Mouse (Mus musculus): Measurements from ENCODE around the gene Doc2b. TPM values are rescaled to one million over a fixed set of nuclear protein-coding genes. Genes with fewer than 3 reads are reported as not detected.

Gene Doc2b
- polyA plus RNA-seq, 1 experiment, result 32.1 TPM

GRCm38 (mm10) chr11:75765161-75765560 is 30.7 kb downstream of the Doc2b start:
- Histone ChIP-seq H3K27ac (ENCODE audit: insufficient read depth, low read length) (no peak overlapping the region), H3K4me1 (ENCODE audit: control insufficient read depth, insufficient read depth, low read length) (peaks cover 18% of the 10 kb centered on the region), H3K27me3 (ENCODE audit: control insufficient read depth, insufficient read depth, low read length) (no peaks in the 10 kb centered on the region), H3K4me3 (replicated peaks; ENCODE audit: insufficient read depth, low read depth, low read length) (no peak overlapping the region)
- TF ChIP-seq CTCF (IDR thresholded peaks at IDR 0.05; ENCODE audit: borderline replicate concordance, insufficient read depth, low read depth, low read length) (no peak), POLR2A (IDR thresholded peaks at IDR 0.05; ENCODE audit: borderline replicate concordance, insufficient read depth, low read length) (no peak)
- 76% methylated on average over 8 of the region's 8 CpGs for WGBS
- DNase-seq, result no peak

DNA sequence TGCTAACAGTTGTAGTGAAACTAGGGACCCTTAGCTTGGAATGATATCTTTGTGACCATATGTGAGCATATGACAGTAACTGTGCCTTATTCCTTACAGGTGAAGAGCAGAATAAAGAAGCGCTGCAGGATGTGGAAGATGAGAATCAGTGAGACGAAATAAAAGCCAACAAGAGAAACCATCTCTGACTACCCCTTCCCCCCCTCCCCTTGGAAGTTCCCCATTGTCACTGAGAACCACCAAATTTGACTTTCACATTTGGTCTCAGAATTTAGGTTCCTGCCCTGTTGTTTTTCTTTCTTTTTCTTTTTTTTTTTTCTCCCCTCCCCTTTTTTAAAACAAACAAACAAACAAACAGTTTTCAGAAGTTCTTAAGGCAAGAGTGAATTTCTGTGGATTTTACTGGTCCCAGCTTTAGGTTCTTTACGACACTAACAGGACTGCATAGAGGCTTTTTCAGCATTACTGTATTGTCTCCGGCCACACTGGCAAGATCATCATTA is 31.3 kb downstream of the Doc2b start:
- Histone ChIP-seq H3K27me3 (ENCODE audit: control insufficient read depth, insufficient read depth, low read length) (no peaks in the 10 kb centered on the region), H3K27ac (ENCODE audit: insufficient read depth, low read length) (no peak overlapping the region), H3K4me3 (replicated peaks; ENCODE audit: insufficient read depth, low read depth, low read length) (no peak overlapping the region), H3K4me1 (ENCODE audit: control insufficient read depth, insufficient read depth, low read length) (peaks cover 16% of the 10 kb centered on the region)
- TF ChIP-seq POLR2A (IDR thresholded peaks at IDR 0.05; ENCODE audit: borderline replicate concordance, insufficient read depth, low read length) (no peak), CTCF (IDR thresholded peaks at IDR 0.05; ENCODE audit: borderline replicate concordance, insufficient read depth, low read depth, low read length) (no peak)
- WGBS, result 72% methylated on average over 4 of the region's 4 CpGs
- DNase-seq, result no peak

DNA sequence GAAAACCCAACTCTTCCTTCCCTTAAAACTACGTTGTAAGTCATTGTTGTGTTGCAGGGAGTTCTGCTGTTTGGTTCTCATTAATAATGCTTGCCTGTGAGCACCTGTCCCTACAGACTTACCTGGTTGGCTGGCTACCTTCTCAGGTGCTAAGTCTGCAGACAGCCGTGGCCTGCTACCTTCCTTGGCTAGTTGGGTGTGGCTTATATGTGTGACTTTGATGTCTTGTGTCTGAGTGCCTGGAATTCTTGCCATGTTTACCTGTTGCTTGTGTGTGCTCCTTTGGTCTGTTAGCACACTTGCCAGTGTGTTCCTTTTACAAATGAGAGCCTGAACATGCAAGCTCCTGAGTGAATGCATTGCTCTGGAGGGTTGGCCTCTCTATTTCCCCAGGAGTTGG is 33.1 kb downstream of the Doc2b start:
- WGBS, result 68% methylated on average over 2 of the region's 2 CpGs
- no peak for DNase-seq
- TF ChIP-seq CTCF (IDR thresholded peaks at IDR 0.05; ENCODE audit: borderline replicate concordance, insufficient read depth, low read depth, low read length), result no peak
- no peak for TF ChIP-seq POLR2A (IDR thresholded peaks at IDR 0.05; ENCODE audit: borderline replicate concordance, insufficient read depth, low read length)
- Histone ChIP-seq H3K27me3 (ENCODE audit: control insufficient read depth, insufficient read depth, low read length) (no peaks in the 10 kb centered on the region), H3K4me1 (ENCODE audit: control insufficient read depth, insufficient read depth, low read length) (peaks cover 5% of the 10 kb centered on the region; the same call in 1 of the 2 replicates), H3K27ac (ENCODE audit: insufficient read depth, low read length) (no peak overlapping the region), H3K4me3 (replicated peaks; ENCODE audit: insufficient read depth, low read depth, low read length) (no peak overlapping the region)

GRCm38 (mm10) chr11:75760785-75761184 is 35.1 kb downstream of the Doc2b start:
- Histone ChIP-seq H3K4me3 (replicated peaks; ENCODE audit: insufficient read depth, low read depth, low read length) (no peak overlapping the region), H3K27me3 (ENCODE audit: control insufficient read depth, insufficient read depth, low read length) (no peaks in the 10 kb centered on the region)
- WGBS, result 92% methylated on average over 5 of the region's 5 CpGs

GRCm38 (mm10) chr11:75758553-75758952 is 37.3 kb downstream of the Doc2b start:
- 91% methylated on average over 1 of the region's 1 CpGs for WGBS

More at GRCm38 (mm10) chr11:75760785-75761184, 35.1 kb downstream of the Doc2b start:
- no peak overlapping the region for H3K27ac ChIP-seq (ENCODE audit: insufficient read depth, low read length)
- DNase-seq, result no peak
- TF ChIP-seq CTCF (IDR thresholded peaks at IDR 0.05; ENCODE audit: borderline replicate concordance, insufficient read depth, low read depth, low read length), result no peak
- TF ChIP-seq POLR2A (IDR thresholded peaks at IDR 0.05; ENCODE audit: borderline replicate concordance, insufficient read depth, low read length), result no peak
- H3K4me1 ChIP-seq (ENCODE audit: control insufficient read depth, insufficient read depth, low read length), result peaks cover 5% of the 10 kb centered on the region; the same call in 1 of the 2 replicates

GRCm38 (mm10) chr11:75756687-75757086 is 39.2 kb downstream of the Doc2b start:
- TF ChIP-seq CTCF (IDR thresholded peaks at IDR 0.05; ENCODE audit: borderline replicate concordance, insufficient read depth, low read depth, low read length), result no peak
- no peak for TF ChIP-seq POLR2A (IDR thresholded peaks at IDR 0.05; ENCODE audit: borderline replicate concordance, insufficient read depth, low read length)
- Histone ChIP-seq H3K4me1 (ENCODE audit: control insufficient read depth, insufficient read depth, low read length) (peaks cover 6% of the 10 kb centered on the region; the same call in 1 of the 2 replicates), H3K27ac (ENCODE audit: insufficient read depth, low read length) (no peak overlapping the region), H3K4me3 (replicated peaks; ENCODE audit: insufficient read depth, low read depth, low read length) (no peak overlapping the region), H3K27me3 (ENCODE audit: control insufficient read depth, insufficient read depth, low read length) (no peaks in the 10 kb centered on the region)
- no peak for DNase-seq
- 83% methylated on average over 8 of the region's 8 CpGs for WGBS

More at GRCm38 (mm10) chr11:75758553-75758952, 37.3 kb downstream of the Doc2b start:
- Histone ChIP-seq H3K27ac (ENCODE audit: insufficient read depth, low read length) (no peak overlapping the region), H3K27me3 (ENCODE audit: control insufficient read depth, insufficient read depth, low read length) (no peaks in the 10 kb centered on the region), H3K4me1 (ENCODE audit: control insufficient read depth, insufficient read depth, low read length) (peaks cover 7% of the 10 kb centered on the region; the same call in 1 of the 2 replicates), H3K4me3 (replicated peaks; ENCODE audit: insufficient read depth, low read depth, low read length) (no peak overlapping the region)
- no peak for TF ChIP-seq CTCF (IDR thresholded peaks at IDR 0.05; ENCODE audit: borderline replicate concordance, insufficient read depth, low read depth, low read length)
- no peak for TF ChIP-seq POLR2A (IDR thresholded peaks at IDR 0.05; ENCODE audit: borderline replicate concordance, insufficient read depth, low read length)
- DNase-seq, result no peak

- peaks cover 19% of the 10 kb centered on the region; the same call in 1 of the 2 replicates for H3K4me1 ChIP-seq (ENCODE audit: control insufficient read depth, insufficient read depth, low read length)
- TF ChIP-seq CTCF (IDR thresholded peaks at IDR 0.05; ENCODE audit: borderline replicate concordance, insufficient read depth, low read depth, low read length) (no peak), POLR2A (IDR thresholded peaks at IDR 0.05; ENCODE audit: borderline replicate concordance, insufficient read depth, low read length) (no peak)
- no peak overlapping the region for H3K4me3 ChIP-seq (replicated peaks; ENCODE audit: insufficient read depth, low read depth, low read length)
- DNase-seq, result no peak
- H3K27me3 ChIP-seq (ENCODE audit: control insufficient read depth, insufficient read depth, low read length), result no peaks in the 10 kb centered on the region
- WGBS, result 53% methylated on average over 4 of the region's 4 CpGs
- no peak overlapping the region for H3K27ac ChIP-seq (ENCODE audit: insufficient read depth, low read length)
Measured at GRCm38 (mm10) chr11:75751082-75751481, 44.8 kb downstream of the Doc2b start.

DNA sequence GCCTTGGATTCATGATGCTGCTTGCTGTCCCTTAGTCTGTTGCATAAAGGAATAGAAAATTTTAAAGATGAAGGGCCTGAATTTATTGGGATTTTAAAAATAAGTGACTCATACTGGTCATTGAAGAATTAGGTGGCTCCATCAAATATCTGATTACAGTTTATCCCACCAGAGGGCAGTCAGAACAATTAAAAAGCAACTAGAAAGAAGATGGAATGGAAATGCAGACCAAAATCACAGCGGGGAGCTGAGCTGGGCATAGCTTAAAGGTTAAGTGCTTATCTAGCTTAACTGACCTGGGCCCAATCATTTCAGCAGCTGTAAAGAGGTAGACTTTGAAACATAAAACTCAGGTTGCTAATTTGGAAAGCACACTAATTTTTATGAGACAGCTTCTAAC is 45.3 kb downstream of the Doc2b start:
- TF ChIP-seq POLR2A (IDR thresholded peaks at IDR 0.05; ENCODE audit: borderline replicate concordance, insufficient read depth, low read length) (no peak), CTCF (IDR thresholded peaks at IDR 0.05; ENCODE audit: borderline replicate concordance, insufficient read depth, low read depth, low read length) (no peak)
- peaks cover 19% of the 10 kb centered on the region; the same call in 1 of the 2 replicates for H3K4me1 ChIP-seq (ENCODE audit: control insufficient read depth, insufficient read depth, low read length)
- H3K27me3 ChIP-seq (ENCODE audit: control insufficient read depth, insufficient read depth, low read length), result no peaks in the 10 kb centered on the region
- no peak overlapping the region for H3K4me3 ChIP-seq (replicated peaks; ENCODE audit: insufficient read depth, low read depth, low read length)
- DNase-seq, result peak in 1 of 2 experiments; percentile 39
- WGBS, result 52% methylated on average over 1 of the region's 1 CpGs
- H3K27ac ChIP-seq (ENCODE audit: insufficient read depth, low read length), result no peak overlapping the region

All from cerebellum, adult 2 months (tissue).